Mouse (Mus musculus) hindbrain, embryonic 13.5 days (tissue): ENCODE results near the gene Sdhaf1. TPM values are rescaled to one million over a fixed set of nuclear protein-coding genes. Genes with fewer than 3 reads are reported as not detected.

Source experiments
- ATAC-seq: fragments of 200-750 bp; cut with Nextera tagmentation; 2 replicates; pipeline ENCODE4 v1.8.0; 2017; ENCODE audit warnings: moderate TSS enrichment; ENCODE audit not compliant: low FRiP score
- H3K27ac ChIP-seq: fragments of 300-500 bp; sonication (generic); 2 replicates; pipeline ENCODE4 v1.5.1; 2015; ENCODE audit warnings: inconsistent platforms, mild to moderate bottlenecking, moderate library complexity
- H3K27me3 ChIP-seq: fragments of 300-500 bp; sonication (generic); 2 replicates; pipeline ENCODE4 v1.6.1; 2015; ENCODE audit warnings: mild to moderate bottlenecking, inconsistent platforms
- H3K36me3 ChIP-seq: fragments of 300-500 bp; sonication (generic); 2 replicates; pipeline ENCODE4 v1.6.1; 2015; ENCODE audit warnings: mild to moderate bottlenecking, inconsistent platforms
- H3K4me1 ChIP-seq: fragments of 300-500 bp; sonication (generic); replicated peaks from 2 replicates; pipeline ENCODE4 v1.6.1; 2015; ENCODE audit warnings: inconsistent platforms
- H3K4me2 ChIP-seq: fragments of 300-500 bp; sonication (generic); 2 replicates; pipeline ENCODE4 v1.6.1; 2015; ENCODE audit warnings: inconsistent platforms, mild to moderate bottlenecking, moderate library complexity
- H3K4me3 ChIP-seq: fragments of 300-500 bp; sonication (generic); 2 replicates; pipeline ENCODE4 v1.5.1; 2015; ENCODE audit warnings: mild to moderate bottlenecking, inconsistent platforms
- H3K9ac ChIP-seq: fragments of 300-500 bp; sonication (generic); 2 replicates; pipeline ENCODE4 v1.6.1; 2015; ENCODE audit warnings: mild to moderate bottlenecking, inconsistent platforms
- H3K9me3 ChIP-seq: fragments of 300-500 bp; sonication (generic); 2 replicates; pipeline ENCODE4 v1.6.1; 2016; ENCODE audit warnings: inconsistent platforms
- WGBS: fragments of 180-500 bp; shearing (Covaris S2); methylation state at CpG from one replicate; pipeline ENCODE4 v1.1.7; 2015; 5-methylcytosine and 5-hydroxymethylcytosine counted together
- polyA plus RNA-seq: library from polyadenylated mRNA; unstranded; fragments of >200 nt; fragmentation: Nextera tagmentation; extraction: Ambion mirVana; gene quantifications from 2 replicates; pipeline ENCODE4 v1.2.1, GENCODE M21; 2015

Gene Sdhaf1
- polyA plus RNA-seq, 1 experiment from 2014 or later: 21.4 TPM

DNA sequence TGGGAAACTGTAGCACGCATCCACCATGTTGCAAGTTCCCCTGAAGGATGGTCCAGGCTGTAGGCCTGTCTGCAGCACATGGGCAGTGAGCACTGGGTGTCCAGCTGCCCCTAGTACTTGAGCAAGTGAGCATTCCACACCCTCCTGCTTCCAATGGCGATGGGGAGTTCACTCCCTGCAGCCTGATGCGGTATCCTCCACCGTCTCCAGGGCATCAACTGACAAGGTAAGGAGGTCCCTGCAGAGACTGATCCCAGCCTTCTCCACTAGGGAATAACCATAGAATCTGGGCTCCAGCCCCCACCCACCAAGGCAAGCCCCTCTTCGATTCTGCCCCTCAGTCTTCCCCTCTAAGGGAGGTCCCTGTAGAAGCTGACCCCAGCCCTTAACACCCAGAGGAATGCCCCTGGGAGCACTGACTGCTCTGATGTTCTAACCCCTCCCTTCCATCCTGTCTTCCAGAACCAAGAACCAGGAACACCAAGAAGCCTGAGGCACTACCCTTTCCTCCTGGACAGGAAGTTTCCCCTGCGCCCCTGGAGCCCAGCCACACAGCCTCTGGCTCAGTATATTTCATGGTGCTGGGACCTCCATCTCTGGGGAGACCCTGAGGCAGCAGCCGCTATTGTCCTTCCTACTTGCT, 34.5 kb downstream of the Sdhaf1 start:
- H3K4me3 ChIP-seq: no peak overlapping the region
- H3K4me1 ChIP-seq: peaks cover 37% of the 10 kb centered on the region
- WGBS: 70% methylated on average over 7 of the region's 7 CpGs
- H3K27ac ChIP-seq: no peak overlapping the region
- H3K27me3 ChIP-seq: 0 out of 2 replicates have a peak, but pooled peaks cover 2% of the 10 kb centered on the region
- 0 out of 2 replicates have a peak overlapping the region, but pooled peaks have one; percentile 13 for H3K9ac ChIP-seq
- H3K36me3 ChIP-seq: peaks cover 8% of the 10 kb centered on the region
- no peak overlapping the region for H3K4me2 ChIP-seq
- no peak for ATAC-seq
- H3K9me3 ChIP-seq: no peaks in the 10 kb centered on the region

DNA sequence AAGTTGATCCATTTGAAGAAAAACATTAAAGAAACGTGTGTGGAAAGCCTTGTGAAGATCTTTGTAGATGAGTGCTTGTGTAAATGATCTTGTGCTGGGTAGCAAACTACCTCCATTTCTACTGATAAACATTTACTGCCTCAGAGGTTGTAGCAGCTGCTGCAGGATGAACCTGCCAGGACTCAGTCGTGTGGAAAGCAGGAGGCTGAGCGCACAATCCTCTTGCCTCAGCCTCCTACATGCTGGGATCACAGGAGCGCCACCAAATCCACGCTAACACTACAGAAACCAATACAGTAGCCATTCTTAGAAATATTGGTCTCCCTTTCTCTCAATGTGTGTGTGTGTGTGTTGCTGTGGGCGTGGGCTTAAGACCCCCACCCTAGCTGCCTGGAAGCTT, 35.6 kb downstream of the Sdhaf1 start:
- no peak overlapping the region for H3K27ac ChIP-seq
- 0 out of 2 replicates have a peak, but pooled peaks cover 2% of the 10 kb centered on the region for H3K27me3 ChIP-seq
- no peaks in the 10 kb centered on the region; the same call in 1 of the 2 replicates for H3K36me3 ChIP-seq
- WGBS: 70% methylated on average over 6 of the region's 6 CpGs
- H3K9me3 ChIP-seq: no peaks in the 10 kb centered on the region
- H3K4me3 ChIP-seq: no peak overlapping the region
- ATAC-seq: no peak
- peaks cover 27% of the 10 kb centered on the region for H3K4me1 ChIP-seq
- no peak overlapping the region for H3K9ac ChIP-seq
- H3K4me2 ChIP-seq: no peak overlapping the region

DNA sequence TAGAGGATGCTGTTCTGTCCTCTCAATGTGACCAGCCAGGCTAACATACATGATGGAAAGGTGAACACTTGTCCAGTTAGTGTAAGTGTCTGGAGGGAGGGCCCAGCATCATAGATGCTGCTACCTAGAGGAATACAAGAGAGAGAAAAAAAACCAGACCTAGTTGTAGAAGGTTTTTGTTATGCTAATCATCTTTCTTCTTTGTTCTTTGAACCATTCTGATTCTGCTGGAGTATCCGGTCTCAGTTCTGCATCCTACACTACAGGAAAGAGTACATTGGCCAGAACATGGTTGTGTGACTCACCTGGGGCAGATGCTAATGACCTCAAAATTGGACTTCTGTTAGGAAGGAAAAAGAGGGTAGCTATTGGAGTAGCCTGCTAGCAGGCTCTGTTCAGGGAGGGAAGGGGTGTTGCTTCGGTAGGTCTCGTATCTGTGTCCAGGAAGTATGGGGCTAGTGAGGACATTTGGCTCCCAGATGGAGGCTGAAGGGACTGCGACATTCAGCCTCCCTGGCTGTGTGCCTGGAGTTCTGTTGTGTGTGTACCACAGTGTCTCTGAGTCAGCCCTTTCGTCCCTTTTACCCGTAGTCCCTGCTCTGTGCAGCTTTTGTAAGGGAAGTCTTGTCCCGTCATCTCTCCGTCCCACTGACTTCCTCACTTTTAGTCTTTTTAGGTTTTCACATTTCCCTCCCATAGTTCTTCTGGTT, 36.8 kb downstream of the Sdhaf1 start:
- Histone ChIP-seq H3K27ac (no peak overlapping the region), H3K4me3 (no peak overlapping the region), H3K27me3 (0 out of 2 replicates have a peak, but pooled peaks cover 2% of the 10 kb centered on the region), H3K9ac (no peak overlapping the region), H3K4me1 (peaks cover 18% of the 10 kb centered on the region), H3K36me3 (no peaks in the 10 kb centered on the region), H3K4me2 (no peak overlapping the region), H3K9me3 (no peaks in the 10 kb centered on the region)
- no peak for ATAC-seq
- WGBS: 67% methylated on average over 8 of the region's 8 CpGs

DNA sequence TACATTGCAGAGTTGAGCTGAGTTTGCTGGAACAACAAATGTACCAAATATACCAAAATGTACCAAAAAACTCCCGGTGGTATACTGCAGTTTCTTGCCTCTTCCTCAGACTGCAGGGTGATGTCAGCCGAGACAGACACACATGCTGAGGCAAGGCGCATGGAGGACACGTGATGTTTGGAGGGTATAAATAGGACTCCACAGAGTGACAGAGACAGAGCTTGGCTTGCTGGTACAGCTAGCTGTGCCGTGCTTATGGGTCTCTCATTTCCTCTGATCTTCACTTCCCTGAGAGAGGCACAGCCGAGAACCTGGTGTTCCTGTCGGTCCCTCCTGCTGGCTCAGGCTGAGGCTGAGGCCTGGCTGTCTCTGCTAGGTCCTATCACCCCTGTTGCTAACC, 41.0 kb downstream of the Sdhaf1 start:
- H3K27ac ChIP-seq: no peak overlapping the region
- 86% methylated on average over 7 of the region's 7 CpGs for WGBS
- H3K4me3 ChIP-seq: no peak overlapping the region
- no peak for ATAC-seq
- no peak overlapping the region for H3K9ac ChIP-seq
- H3K4me1 ChIP-seq: peaks cover 15% of the 10 kb centered on the region
- no peaks in the 10 kb centered on the region for H3K9me3 ChIP-seq
- H3K4me2 ChIP-seq: no peak overlapping the region
- no peaks in the 10 kb centered on the region for H3K36me3 ChIP-seq
- no peaks in the 10 kb centered on the region for H3K27me3 ChIP-seq

DNA sequence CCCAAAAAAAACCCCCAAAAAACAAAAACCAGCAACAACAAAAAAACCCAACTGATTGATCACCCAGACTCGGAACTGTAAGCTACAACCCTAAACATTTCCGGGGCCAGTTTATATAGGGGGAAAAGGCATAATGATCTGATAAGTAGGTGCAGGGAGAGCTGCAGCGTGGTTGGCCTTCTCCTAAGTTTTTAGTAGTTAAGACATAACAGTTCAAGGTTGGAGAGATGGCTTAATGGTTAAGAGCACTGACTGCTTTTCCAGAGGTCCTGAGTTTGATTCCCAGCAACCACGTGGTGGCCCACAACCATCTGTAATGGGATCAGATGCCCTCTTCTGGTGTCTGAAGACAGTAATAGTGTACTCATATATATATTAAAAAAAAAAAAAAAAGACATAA, 42.2 kb downstream of the Sdhaf1 start:
- peak overlapping the region; percentile 74; the same call in 1 of the 2 replicates for H3K4me3 ChIP-seq
- peak overlapping the region; percentile 93 for H3K4me2 ChIP-seq
- peaks cover 15% of the 10 kb centered on the region for H3K4me1 ChIP-seq
- no peaks in the 10 kb centered on the region for H3K36me3 ChIP-seq
- no peaks in the 10 kb centered on the region for H3K27me3 ChIP-seq
- no peak overlapping the region for H3K27ac ChIP-seq
- H3K9me3 ChIP-seq: no peaks in the 10 kb centered on the region
- no peak overlapping the region for H3K9ac ChIP-seq
- no peak for ATAC-seq
- 78% methylated on average over 4 of the region's 4 CpGs for WGBS

DNA sequence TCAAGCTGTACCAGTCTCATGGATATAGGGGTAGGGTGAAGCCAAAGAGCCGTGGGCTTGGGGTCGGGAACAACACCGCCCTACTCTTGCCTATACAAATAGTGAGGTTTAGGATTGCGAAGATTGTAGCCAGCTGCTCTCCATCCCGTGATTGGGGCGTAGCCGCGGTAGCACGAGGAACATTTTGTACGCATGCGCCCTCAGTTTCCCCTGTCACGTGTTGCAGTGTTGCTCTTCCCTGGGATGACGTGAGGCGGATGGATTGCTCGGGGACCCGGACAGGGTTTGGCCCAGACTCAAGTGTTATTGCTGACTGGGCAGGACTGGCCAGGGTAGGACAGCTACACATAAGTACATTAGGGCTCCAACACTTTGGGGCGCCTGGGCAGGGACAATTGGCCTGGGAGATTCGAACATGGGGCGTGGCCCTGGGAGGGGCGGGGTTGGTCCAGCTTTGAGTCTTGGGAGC, 43.0 kb downstream of the Sdhaf1 start:
- no peaks in the 10 kb centered on the region for H3K9me3 ChIP-seq
- under 1% methylated on average over 20 of the region's 20 CpGs for WGBS
- H3K4me1 ChIP-seq: peaks cover 15% of the 10 kb centered on the region
- H3K4me3 ChIP-seq: peak overlapping the region; percentile 74
- ATAC-seq: peak; percentile 87
- peak overlapping the region; percentile 74 for H3K9ac ChIP-seq
- no peaks in the 10 kb centered on the region for H3K36me3 ChIP-seq
- peak overlapping the region; percentile 98 for H3K27ac ChIP-seq
- H3K27me3 ChIP-seq: no peaks in the 10 kb centered on the region
- peak overlapping the region; percentile 93 for H3K4me2 ChIP-seq

DNA sequence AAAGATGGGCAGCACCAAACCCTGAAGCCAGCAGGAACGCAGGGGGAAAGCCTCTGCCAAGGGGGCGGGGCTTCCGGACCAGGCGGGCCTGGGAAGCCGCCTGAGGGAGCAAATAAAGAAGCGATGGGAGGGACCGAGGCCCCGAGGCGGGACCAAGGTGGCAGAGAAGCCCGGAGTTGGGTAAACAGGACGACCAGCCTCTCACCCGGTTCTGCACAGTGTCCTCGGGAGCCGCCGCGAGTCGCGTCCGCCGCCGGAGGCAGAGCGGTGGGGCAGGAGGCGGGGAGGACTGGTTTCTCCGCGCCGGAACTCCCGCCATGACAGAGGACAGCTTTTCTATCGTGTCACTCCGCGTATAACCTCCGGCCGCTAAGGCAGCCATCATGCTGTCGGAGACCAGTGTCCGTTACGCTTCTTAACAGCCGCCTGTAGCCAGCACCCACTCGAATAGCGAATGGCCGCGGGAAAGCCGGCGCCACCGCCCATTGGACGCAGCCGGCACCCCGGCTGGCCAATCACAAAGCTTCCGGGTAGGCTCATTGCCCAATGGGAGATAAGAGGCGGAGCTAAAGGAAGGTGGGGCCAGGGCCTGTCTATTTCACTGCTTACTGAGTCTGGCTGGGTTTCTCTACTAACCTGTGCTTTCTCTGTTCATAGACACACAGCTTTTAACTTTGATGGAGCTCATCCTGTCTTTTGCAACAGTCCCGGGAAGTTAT, 43.6 kb downstream of the Sdhaf1 start, which contains the start of the genes Thap8 and Wdr62:
Gene Thap8, plus strand, starts transcription at position 144 of the 719 bp plus-strand sequence.
Gene Wdr62, minus strand, starts transcription at position 469 of the 719 bp plus-strand sequence.
- H3K27ac ChIP-seq: peak within 1 kb of the TSS; percentile 98
- no peaks in the 10 kb centered on the region for H3K27me3 ChIP-seq
- ATAC-seq: peak; percentile 98
- H3K4me1 ChIP-seq: peaks cover 15% of the 10 kb centered on the region
- H3K9me3 ChIP-seq: no peaks in the 10 kb centered on the region
- under 1% methylated on average over 49 of the region's 49 CpGs for WGBS
- H3K4me2 ChIP-seq: peak within 1 kb of the TSS; percentile 93
- H3K4me3 ChIP-seq: peak within 1 kb of the TSS; percentile 74
- peak within 1 kb of the TSS; percentile 74 for H3K9ac ChIP-seq
- no peaks in the 10 kb centered on the region for H3K36me3 ChIP-seq

DNA sequence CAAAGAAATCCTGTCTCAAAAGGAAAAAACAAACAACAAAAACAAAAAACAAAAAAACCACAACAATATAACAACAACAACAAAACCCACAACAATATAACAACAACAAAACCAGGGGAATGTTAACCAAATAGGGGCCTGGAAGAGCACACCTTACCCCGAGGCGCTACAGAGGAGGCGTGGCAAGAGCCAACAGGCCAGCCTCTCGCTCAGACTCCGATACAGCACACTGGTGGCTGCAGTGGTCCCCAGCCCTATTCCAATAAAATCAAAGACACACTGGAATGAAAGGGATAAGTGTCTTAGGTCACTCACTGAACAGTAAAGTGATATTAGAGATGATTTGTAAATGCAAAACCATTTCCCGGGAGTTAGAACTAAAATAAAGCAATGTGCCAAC, 44.2 kb downstream of the Sdhaf1 start:
- ATAC-seq: no peak
- H3K27ac ChIP-seq: no peak overlapping the region

DNA sequence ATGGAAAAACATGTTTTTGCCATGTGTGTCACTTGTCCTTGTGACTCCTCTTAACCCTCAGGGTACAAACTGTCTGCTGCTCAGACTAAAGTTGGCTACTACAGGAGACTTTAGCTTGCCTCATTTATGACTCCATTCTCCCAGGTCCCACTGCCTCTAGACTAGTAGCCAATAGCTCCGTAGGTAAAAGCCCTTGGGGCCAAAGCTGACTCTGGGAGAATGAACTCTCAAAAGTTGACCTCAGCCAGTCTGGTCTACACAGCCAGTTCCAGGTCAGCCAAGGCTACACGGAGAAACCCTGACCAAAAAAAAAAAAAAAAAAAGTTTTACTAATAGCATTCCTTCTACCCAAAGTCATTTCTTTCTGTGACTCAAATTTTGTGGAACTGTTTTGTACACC, 44.8 kb downstream of the Sdhaf1 start:
- no peak overlapping the region for H3K27ac ChIP-seq
- H3K4me1 ChIP-seq: peaks cover 15% of the 10 kb centered on the region
- no peaks in the 10 kb centered on the region for H3K27me3 ChIP-seq
- H3K9me3 ChIP-seq: no peaks in the 10 kb centered on the region
- H3K9ac ChIP-seq: no peak overlapping the region
- no peak for ATAC-seq
- 60% methylated on average over 2 of the region's 2 CpGs for WGBS
- H3K4me3 ChIP-seq: no peak overlapping the region
- peak overlapping the region; percentile 93 for H3K4me2 ChIP-seq
- H3K36me3 ChIP-seq: no peaks in the 10 kb centered on the region

More for the DNA sequence above, 44.2 kb downstream of the Sdhaf1 start:
- peak overlapping the region; percentile 66 for H3K9ac ChIP-seq
- no peaks in the 10 kb centered on the region for H3K27me3 ChIP-seq
- peak overlapping the region; percentile 93 for H3K4me2 ChIP-seq
- H3K36me3 ChIP-seq: no peaks in the 10 kb centered on the region
- H3K4me3 ChIP-seq: peak overlapping the region; percentile 74
- H3K9me3 ChIP-seq: no peaks in the 10 kb centered on the region
- 0% methylated on average over 6 of the region's 6 CpGs for WGBS
- H3K4me1 ChIP-seq: peaks cover 15% of the 10 kb centered on the region

DNA sequence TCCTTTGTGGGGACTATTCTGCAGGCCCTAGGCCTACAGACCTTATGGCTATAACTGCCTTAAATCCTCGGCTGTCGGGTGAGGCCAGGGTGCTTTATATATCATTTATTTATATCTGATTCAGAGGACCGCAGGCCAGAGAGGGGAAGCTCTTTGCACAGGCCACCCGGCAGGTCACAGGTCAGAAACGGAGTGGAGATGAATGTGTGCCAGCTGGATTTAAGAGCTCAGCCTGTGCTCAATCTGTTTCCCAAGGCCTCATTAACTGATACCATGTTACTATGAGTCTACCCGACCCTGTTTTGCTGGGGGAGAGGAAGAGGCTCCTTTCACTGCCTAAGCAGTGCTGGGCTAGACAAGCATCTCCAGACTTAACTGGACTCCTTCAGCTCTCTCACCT, 49.3 kb downstream of the Sdhaf1 start:
- WGBS: 86% methylated on average over 6 of the region's 6 CpGs
- Histone ChIP-seq H3K27ac (no peak overlapping the region), H3K36me3 (peaks cover 5% of the 10 kb centered on the region; the same call in 1 of the 2 replicates), H3K9me3 (no peaks in the 10 kb centered on the region), H3K9ac (no peak overlapping the region), H3K4me3 (no peak overlapping the region), H3K4me2 (no peak overlapping the region), H3K4me1 (peaks cover 5% of the 10 kb centered on the region), H3K27me3 (no peaks in the 10 kb centered on the region)
- no peak for ATAC-seq
